Mouse (Mus musculus) myocyte (in vitro differentiated cells): ENCODE results near the gene Adad1.

Source experiments
- E2F4 ChIP-seq: IDR thresholded peaks from one replicate; pipeline ENCODE4 v1.6.1; 2011; ENCODE audit warnings: mild to moderate bottlenecking, control low read depth, moderate library complexity; ENCODE audit not compliant: insufficient read depth
- MYOD1 ChIP-seq, 3 experiments: IDR thresholded peaks; one replicate each; pipeline ENCODE4 v1.6.1; 2011; ENCODE audit warnings: control low read depth in 2 of 3, low read depth in 2 of 3, mild to moderate bottlenecking in 2 of 3, moderate library complexity in 1 of 3; ENCODE audit not compliant: insufficient read length in 2 of 3, control insufficient read depth in 1 of 3
- POLR2A ChIP-seq: IDR thresholded peaks from one replicate; pipeline ENCODE4 v1.6.1; 2011; ENCODE audit warnings: low read depth, mild to moderate bottlenecking, control low read depth, moderate library complexity; ENCODE audit not compliant: insufficient read length
- SRF ChIP-seq: IDR thresholded peaks from one replicate; pipeline ENCODE4 v1.6.1; 2011; ENCODE audit warnings: low read depth; ENCODE audit not compliant: control insufficient read depth, insufficient read length
- TCF12 ChIP-seq: IDR thresholded peaks from one replicate; pipeline ENCODE4 v1.6.1; 2011; ENCODE audit warnings: mild to moderate bottlenecking, control low read depth; ENCODE audit not compliant: poor library complexity, insufficient read depth, severe bottlenecking
- USF1 ChIP-seq: IDR thresholded peaks from one replicate; pipeline ENCODE4 v1.6.1; 2011; ENCODE audit warnings: low read depth, mild to moderate bottlenecking, control low read depth, moderate library complexity

GRCm38 (mm10) chr3:37140168-37140906 lies 77.0 kb downstream of the Adad1 start:
- TF ChIP-seq USF1 (no peak), POLR2A (no peak), SRF (no peak), E2F4 (no peak), MYOD1 (IDR thresholded peaks at IDR 0.05; ENCODE audit: control insufficient read depth in 1 of 3, insufficient read length in 2 of 3, low read depth in 2 of 3) (no peak), TCF12 (no peak)
